Mouse (Mus musculus) testis, adult 2 months (tissue): ENCODE results near the gene Tmem121.

Experiments used
- CTCF ChIP-seq: fragments of 200-500 bp; IDR thresholded peaks from 2 replicates; pipeline ENCODE4 v1.5.1; 2012; ENCODE audit warnings: low read depth, mild to moderate bottlenecking, inconsistent platforms, low read length, moderate library complexity; ENCODE audit not compliant: control insufficient read depth, insufficient read depth, insufficient replicate concordance
- POLR2A ChIP-seq: fragments of 200-500 bp; IDR thresholded peaks from 2 replicates; pipeline ENCODE4 v1.6.1; 2012; ENCODE audit warnings: low read depth, mild to moderate bottlenecking, inconsistent platforms, low read length, moderate library complexity; ENCODE audit not compliant: control insufficient read depth

GRCm38 (mm10) chr12:113136492-113137020, 49.2 kb upstream of the Tmem121 start:
- no peak for TF ChIP-seq CTCF
- no peak for TF ChIP-seq POLR2A
